Mouse (Mus musculus) liver, embryonic 11.5 days (tissue): ENCODE measurements at regions not wholly inside any gene's neighbourhood (a gene's known extent, or its start where the extent isn't known, plus 50 kb on each side); places are given as distances from the start of the nearest gene placed in this dataset.

Experiments
- ATAC-seq: fragments of 200-750 bp; cut with Nextera tagmentation; replicated peaks from 2 replicates; pipeline ENCODE4 v1.8.0; 2017; ENCODE audit warnings: moderate number of reproducible peaks, mild to moderate bottlenecking, moderate TSS enrichment, moderate library complexity; ENCODE audit not compliant: low FRiP score
- DNase-seq: peaks from one replicate; pipeline ENCODE4 v3.0.0-alpha.2; 2017; ENCODE audit warnings: low spot score
- H3K27ac ChIP-seq: fragments of 300-500 bp; sonication (generic); 2 replicates; pipeline ENCODE4 v1.5.1; 2014; ENCODE audit warnings: mild to moderate bottlenecking, low read depth, low read length, control low read depth
- H3K27me3 ChIP-seq: fragments of 300-500 bp; sonication (generic); replicated peaks from 2 replicates; pipeline ENCODE4 v1.6.1; 2014; ENCODE audit warnings: low read length, mixed read lengths; ENCODE audit not compliant: control insufficient read depth, insufficient read depth
- H3K36me3 ChIP-seq: fragments of 300-500 bp; sonication (generic); 2 replicates; pipeline ENCODE4 v1.6.1; 2014; ENCODE audit warnings: mild to moderate bottlenecking, low read length, moderate library complexity, mixed read lengths; ENCODE audit not compliant: control insufficient read depth, insufficient read depth
- H3K4me1 ChIP-seq: fragments of 300-500 bp; sonication (generic); replicated peaks from 2 replicates; pipeline ENCODE4 v1.6.1; 2014; ENCODE audit warnings: low read length, mixed read lengths; ENCODE audit not compliant: control insufficient read depth, insufficient read depth
- H3K4me2 ChIP-seq: fragments of 300-500 bp; sonication (generic); 2 replicates; pipeline ENCODE4 v1.6.1; 2014; ENCODE audit warnings: mild to moderate bottlenecking, control low read depth, moderate library complexity
- H3K4me3 ChIP-seq: fragments of 300-500 bp; sonication (generic); 2 replicates; pipeline ENCODE4 v1.5.1; 2014; ENCODE audit warnings: low read depth, low read length, control low read depth
- H3K9ac ChIP-seq: fragments of 300-500 bp; sonication (generic); 2 replicates; pipeline ENCODE4 v1.6.1; 2014; ENCODE audit warnings: low read depth, low read length, control low read depth
- H3K9me3 ChIP-seq: fragments of 300-500 bp; sonication (generic); 2 replicates; pipeline ENCODE4 v1.6.1; 2016; ENCODE audit warnings: low read length, inconsistent platforms, mixed read lengths; ENCODE audit not compliant: control insufficient read depth
- WGBS: fragments of 180-500 bp; shearing (Covaris S2); extraction: QIAGEN DNeasy Blood & Tissue Kit; methylation state at CpG from one replicate; pipeline ENCODE4 v1.1.7; 2014; 5-methylcytosine and 5-hydroxymethylcytosine counted together

DNA sequence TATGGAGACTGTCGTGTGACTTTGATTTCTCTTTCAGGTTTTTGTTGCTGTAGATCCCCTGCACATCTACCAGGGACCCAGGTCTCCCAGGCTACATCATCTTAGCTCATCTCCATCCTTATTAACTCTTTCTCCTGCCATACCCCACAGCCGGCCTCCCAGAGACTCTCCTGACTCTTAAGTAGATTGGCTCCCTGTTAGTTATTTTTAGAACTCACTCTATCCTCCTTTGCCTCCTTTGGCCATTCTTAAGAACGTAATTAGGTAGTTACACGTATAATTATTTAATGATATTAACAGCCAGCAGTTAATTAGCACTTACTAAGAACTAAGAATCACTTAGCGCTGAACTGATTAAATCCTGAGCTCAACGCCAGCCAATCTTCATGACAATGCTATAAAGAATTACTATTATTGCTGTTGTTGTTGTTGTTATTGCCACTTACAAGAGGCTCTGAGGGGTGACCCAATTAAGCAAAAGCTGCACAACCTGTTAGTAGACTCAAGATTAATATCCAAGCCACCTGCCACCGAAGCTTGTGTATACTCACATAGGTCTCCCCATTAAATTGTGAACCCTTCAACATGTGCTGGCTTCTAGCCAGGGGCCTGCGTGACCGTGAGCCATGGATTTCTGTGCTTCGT, 63.0 kb upstream of the Msx2 start:
- no peaks in the 10 kb centered on the region for H3K4me1 ChIP-seq
- no peak for ATAC-seq
- H3K27ac ChIP-seq = no peak overlapping the region
- no peak overlapping the region for H3K4me2 ChIP-seq
- H3K4me3 ChIP-seq = no peak overlapping the region
- H3K36me3 ChIP-seq = no peaks in the 10 kb centered on the region
- no peaks in the 10 kb centered on the region for H3K9me3 ChIP-seq
- no peaks in the 10 kb centered on the region for H3K27me3 ChIP-seq
- 82% methylated on average over 10 of the region's 10 CpGs for WGBS
- no peak overlapping the region for H3K9ac ChIP-seq
- DNase-seq = no peak

- H3K4me2 ChIP-seq = no peak overlapping the region
- H3K4me1 ChIP-seq = no peaks in the 10 kb centered on the region
- H3K36me3 ChIP-seq = no peaks in the 10 kb centered on the region
- H3K4me3 ChIP-seq = no peak overlapping the region
- no peak overlapping the region for H3K27ac ChIP-seq
- no peaks in the 10 kb centered on the region for H3K27me3 ChIP-seq
- no peaks in the 10 kb centered on the region for H3K9me3 ChIP-seq
- 56% methylated on average over 8 of the region's 8 CpGs for WGBS
- H3K9ac ChIP-seq = no peak overlapping the region
- no peak for ATAC-seq
- no peak for DNase-seq
Measured at GRCm38 (mm10) chr13:53533738-53534137, 60.9 kb upstream of the Msx2 start.

DNA sequence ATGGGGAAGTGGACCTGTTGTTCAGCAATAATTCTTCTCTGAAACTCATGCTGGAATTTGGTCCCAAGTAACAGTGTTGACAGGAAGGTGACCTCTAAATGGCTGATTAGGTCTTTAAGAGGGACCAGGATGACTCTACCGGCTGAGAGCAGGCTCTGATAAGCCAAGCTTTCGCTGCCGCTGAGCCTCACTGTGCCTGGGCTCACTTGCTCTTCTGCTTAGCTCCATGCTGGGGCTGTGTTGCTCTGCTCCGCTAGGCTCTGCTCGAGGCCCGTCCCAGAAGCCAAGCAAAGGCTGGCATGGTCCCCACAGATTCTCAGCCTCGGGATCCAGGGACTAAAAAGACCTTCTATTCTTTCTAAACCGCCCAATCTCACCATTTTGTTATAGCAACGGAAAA, 54.0 kb upstream of the Msx2 start:
- no peaks in the 10 kb centered on the region for H3K4me1 ChIP-seq
- no peak overlapping the region for H3K27ac ChIP-seq
- H3K27me3 ChIP-seq = no peaks in the 10 kb centered on the region
- no peaks in the 10 kb centered on the region for H3K36me3 ChIP-seq
- DNase-seq (no peak), ATAC-seq (no peak)
- whole genome bisulfite sequencing = 63% methylated on average over 9 of the region's 9 CpGs
- H3K9ac ChIP-seq = no peak overlapping the region
- H3K9me3 ChIP-seq = no peaks in the 10 kb centered on the region
- no peak overlapping the region for H3K4me3 ChIP-seq
- no peak overlapping the region for H3K4me2 ChIP-seq

DNA sequence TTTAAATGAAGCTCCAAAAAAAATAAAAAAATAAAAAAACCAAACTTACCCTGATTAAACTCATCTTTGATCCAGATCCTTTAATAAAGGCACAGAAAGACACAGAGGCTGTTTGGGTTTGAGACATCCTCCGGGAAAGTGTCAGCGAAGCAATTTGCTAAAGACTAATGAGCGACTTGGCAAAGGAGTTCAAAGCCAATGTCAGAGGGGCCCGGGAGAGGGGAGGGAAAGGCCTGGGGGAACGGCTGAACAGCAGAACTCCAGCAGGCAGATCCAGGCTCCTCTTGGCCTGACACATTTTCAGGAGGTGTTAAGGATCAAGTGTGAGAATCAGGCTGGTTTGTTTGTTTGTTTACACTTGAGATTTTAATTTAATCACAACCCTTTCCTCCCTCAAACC, 49.9 kb upstream of the Msx2 start:
- Histone ChIP-seq H3K4me3 (no peak overlapping the region), H3K36me3 (no peaks in the 10 kb centered on the region), H3K27ac (no peak overlapping the region), H3K4me1 (no peaks in the 10 kb centered on the region), H3K9me3 (no peaks in the 10 kb centered on the region), H3K27me3 (no peaks in the 10 kb centered on the region), H3K9ac (no peak overlapping the region), H3K4me2 (no peak overlapping the region)
- DNase-seq (no peak), ATAC-seq (no peak)
- WGBS = 31% methylated on average over 5 of the region's 5 CpGs
